ENCODE assay signal across 16 mouse cellular contexts in genomic region chr2:71543531-71543930, GRCm38 (mm10). TPM values are rescaled to one million over a fixed set of nuclear protein-coding genes. Genes with fewer than 3 reads are reported as not detected.
A peak's percentile ranks its signal among the peaks of the same experiment; 100 is the strongest.
DNase-seq lines count a peak whose midpoint lies in the region; ATAC-seq and TF ChIP-seq lines count a peak whose summit lies in the region.
"Had no signal": no experiment of that assay in that cellular context is flagged by ENCODE, and none has a peak within 500 bp of the region (broad histone marks: within the 10 kb centered on the region; RNA-seq: fewer than 3 reads in every experiment).

No protein-coding gene starts in this region.

- H3K9ac ChIP-seq in limb, embryonic 12.5 days (replicated peaks), result no peak overlapping the region

- DNase-seq in embryo, embryonic 10.5 days (ENCODE audit: low spot score), result peak; percentile 28
- DNase-seq in embryo, embryonic 10 days (ENCODE audit: low spot score), result no peak
- peak; percentile 50 for DNase-seq in 3T3-L1 (ENCODE audit: low read depth, low spot score)
- no peak for DNase-seq in forebrain, embryonic 10.5 days (ENCODE audit: extremely low spot score, low spot score)
- no peak for DNase-seq in lung, adult 18-20 months
- DNase-seq in layer of hippocampus, adult 2 months (ENCODE audit: low spot score in 2 of 2), result no peak
- DNase-seq: cerebellum, adult 8-10 months; layer of hippocampus, adult 9-11 months; spleen, adult 18-20 months had no signal

- ATAC-seq in limb, embryonic 12.5 days (ENCODE audit: insufficient number of reproducible peaks, insufficient read depth, low FRiP score, low TSS enrichment, low read depth), result no peak
- ATAC-seq in CD4-positive, CD25-positive, alpha-beta regulatory T cell, adult 4 months, result no peak

- 2% methylated on average over 9 of the region's 9 CpGs for WGBS in forebrain, embryonic 10.5 days
- WGBS in limb, embryonic 12.5 days, result 4% methylated on average over 9 of the region's 9 CpGs

- peak overlapping the region; percentile 72 for H3K4me3 ChIP-seq in forebrain, embryonic 10.5 days
- peak overlapping the region; percentile 56 for H3K4me3 ChIP-seq in limb, embryonic 12.5 days (replicated peaks)
- H3K4me3 ChIP-seq in layer of hippocampus, adult 2 months, result no peak overlapping the region

- peaks cover 6% of the 10 kb centered on the region; the same call in 1 of the 2 replicates for H3K36me3 ChIP-seq in forebrain, embryonic 10.5 days (replicated peaks)
- no peaks in the 10 kb centered on the region for H3K36me3 ChIP-seq in limb, embryonic 12.5 days

- no peak for TF ChIP-seq CTCF in layer of hippocampus, adult 2 months (conservative IDR thresholded peaks at IDR 0.05)

- peak overlapping the region; percentile 99; the same call in 1 of the 2 replicates for H3K4me2 ChIP-seq in limb, embryonic 12.5 days

- peaks cover 93% of the 10 kb centered on the region for H3K4me1 ChIP-seq in forebrain, embryonic 10.5 days
- peaks cover 69% of the 10 kb centered on the region for H3K4me1 ChIP-seq in limb, embryonic 12.5 days (replicated peaks)

- H3K27ac ChIP-seq in forebrain, embryonic 10.5 days, result peak overlapping the region; percentile 86; the same call in 1 of the 2 replicates
- H3K27ac ChIP-seq in limb, embryonic 12.5 days, result no peak overlapping the region
- no peak overlapping the region for H3K27ac ChIP-seq in layer of hippocampus, adult 2 months
- H3K27ac ChIP-seq: macrophage had no signal

- no peaks in the 10 kb centered on the region for H3K9me3 ChIP-seq in forebrain, embryonic 10.5 days
- H3K9me3 ChIP-seq in limb, embryonic 12.5 days, result no peaks in the 10 kb centered on the region

- peaks cover 97% of the 10 kb centered on the region for H3K27me3 ChIP-seq in forebrain, embryonic 10.5 days (ENCODE audit: poor library complexity, severe bottlenecking)
- peaks cover 90% of the 10 kb centered on the region for H3K27me3 ChIP-seq in limb, embryonic 12.5 days
- H3K27me3 ChIP-seq: Patski had no signal

RNA-seq across cellular contexts. Expression of gene Dlx2, which starts 3.0 kb away (rescaled TPM):
- 15.5 and 17.8 TPM in 2 replicates for polyA plus RNA-seq in forebrain, embryonic 10.5 days (2016; fragmentation: Nextera tagmentation; extraction: Ambion mirVana)
- 6.0 and 7.0 TPM in 2 replicates for polyA plus RNA-seq in limb, embryonic 12.5 days (2016; fragmentation: Nextera tagmentation; extraction: Ambion mirVana)
- polyA plus RNA-seq in CD4-positive, CD25-positive, alpha-beta regulatory T cell, adult 4 months (2017; shearing (Covaris generic)), result not detected
- total RNA-seq in layer of hippocampus, adult 2 months (2021), result 1 to 10 TPM; 4.5 to 4.8 TPM
- total RNA-seq: heart, adult 18-20 months; liver, adult 2 months; neutrophil, adult 5-6 weeks had no signal
- polyA plus RNA-seq: liver, adult 2 months; macrophage had no signal

RNA-seq across cellular contexts. Expression of gene Dlx1, which starts 15.6 kb away (rescaled TPM):
- 32.5 and 32.9 TPM in 2 replicates for polyA plus RNA-seq in forebrain, embryonic 10.5 days (2016; fragmentation: Nextera tagmentation; extraction: Ambion mirVana)
- 5.6 and 6.3 TPM in 2 replicates for polyA plus RNA-seq in limb, embryonic 12.5 days (2016; fragmentation: Nextera tagmentation; extraction: Ambion mirVana)
- polyA plus RNA-seq in CD4-positive, CD25-positive, alpha-beta regulatory T cell, adult 4 months (2017; shearing (Covaris generic)), result not detected
- 10 to 100 TPM; 15.4 to 17.5 TPM for total RNA-seq in layer of hippocampus, adult 2 months (2021)
- total RNA-seq: liver, adult 2 months had no signal
- polyA plus RNA-seq: liver, adult 2 months; macrophage had no signal

Comparison
In these comparisons a context has a peak if more than half of its experiments do, and no peak if none do; other contexts are left out.
1. DNase-seq: peak in embryo, embryonic 10.5 days (single experiment) and 3T3-L1 (single experiment); none in embryo, embryonic 10 days (single experiment), forebrain, embryonic 10.5 days (single experiment), lung, adult 18-20 months (0 of 2) and layer of hippocampus, adult 2 months (0 of 2).